Mouse (Mus musculus): ENCODE measurements around the gene Arhgap6.

GRCm38 (mm10) chrX:169095584-169095983 is 300.7 kb downstream of the Arhgap6 start:
- no peak for TF ChIP-seq POLR2A (IDR thresholded peaks at IDR 0.05; ENCODE audit: borderline replicate concordance, insufficient read depth, low read length)
- TF ChIP-seq CTCF (IDR thresholded peaks at IDR 0.05; ENCODE audit: borderline replicate concordance, insufficient read depth, low read depth, low read length), result no peak
